Mouse (Mus musculus): Measurements from ENCODE around the gene Brpf3. TPM values are rescaled to one million over a fixed set of nuclear protein-coding genes. Genes with fewer than 3 reads are reported as not detected.
A peak's percentile ranks its signal among the peaks of the same experiment; 100 is the strongest.
"Not testable (repeated sequence)": the region's sequence is repeated elsewhere in the genome, so short reads cannot be mapped to it uniquely, and the experiment has no call there.

Gene Brpf3
- polyA plus RNA-seq, 1 experiment = 109 TPM

- TF ChIP-seq POLR2A (IDR thresholded peaks at IDR 0.05; ENCODE audit: low read depth, low read length) = no peak
- TF ChIP-seq CTCF (IDR thresholded peaks at IDR 0.05; ENCODE audit: extremely low read depth, insufficient read length, insufficient replicate concordance, low read depth, low read length) = no peak
- no peaks in the 10 kb centered on the region for H3K27me3 ChIP-seq (ENCODE audit: control insufficient read depth, insufficient read depth, low read length)
- WGBS = 81% methylated on average over 8 of the region's 8 CpGs
- H3K27ac ChIP-seq (ENCODE audit: insufficient read depth, low read depth, low read length) = no peak overlapping the region
- peaks cover 79% of the 10 kb centered on the region for H3K36me3 ChIP-seq (ENCODE audit: control insufficient read depth, insufficient read depth, low read length)
- H3K4me3 ChIP-seq (ENCODE audit: low read depth, low read length) = no peak overlapping the region
- H3K4me1 ChIP-seq (ENCODE audit: control insufficient read depth, insufficient read depth, insufficient read length, low read length) = peaks cover 48% of the 10 kb centered on the region
These were observed 26.9 kb downstream of the Brpf3 start for GRCm38 (mm10) chr17:28827665-28828231.

- WGBS = 90% methylated on average over 14 of the region's 14 CpGs
- Histone ChIP-seq H3K27ac (ENCODE audit: insufficient read depth, low read depth, low read length) (no peak overlapping the region), H3K4me1 (ENCODE audit: control insufficient read depth, insufficient read depth, insufficient read length, low read length) (peaks cover 34% of the 10 kb centered on the region; the same call in 1 of the 2 replicates), H3K36me3 (ENCODE audit: control insufficient read depth, insufficient read depth, low read length) (peaks cover 72% of the 10 kb centered on the region), H3K4me3 (ENCODE audit: low read depth, low read length) (no peak overlapping the region), H3K27me3 (ENCODE audit: control insufficient read depth, insufficient read depth, low read length) (no peaks in the 10 kb centered on the region)
- TF ChIP-seq CTCF (IDR thresholded peaks at IDR 0.05; ENCODE audit: extremely low read depth, insufficient read length, insufficient replicate concordance, low read depth, low read length) (no peak), POLR2A (IDR thresholded peaks at IDR 0.05; ENCODE audit: low read depth, low read length) (no peak)
These were observed 28.2 kb downstream of the Brpf3 start for GRCm38 (mm10) chr17:28829120-28829519.

GRCm38 (mm10) chr17:28831065-28831464, 30.2 kb downstream of the Brpf3 start:
- TF ChIP-seq CTCF (IDR thresholded peaks at IDR 0.05; ENCODE audit: extremely low read depth, insufficient read length, insufficient replicate concordance, low read depth, low read length) (no peak), POLR2A (IDR thresholded peaks at IDR 0.05; ENCODE audit: low read depth, low read length) (no peak)
- Histone ChIP-seq H3K4me3 (ENCODE audit: low read depth, low read length) (no peak overlapping the region), H3K27me3 (ENCODE audit: control insufficient read depth, insufficient read depth, low read length) (no peaks in the 10 kb centered on the region), H3K36me3 (ENCODE audit: control insufficient read depth, insufficient read depth, low read length) (peaks cover 63% of the 10 kb centered on the region), H3K4me1 (ENCODE audit: control insufficient read depth, insufficient read depth, insufficient read length, low read length) (peaks cover 30% of the 10 kb centered on the region; the same call in 1 of the 2 replicates), H3K27ac (ENCODE audit: insufficient read depth, low read depth, low read length) (no peak overlapping the region)
- 85% methylated on average over 8 of the region's 8 CpGs for WGBS

GRCm38 (mm10) chr17:28832040-28832439, 31.1 kb downstream of the Brpf3 start:
- Histone ChIP-seq H3K36me3 (ENCODE audit: control insufficient read depth, insufficient read depth, low read length) (peaks cover 65% of the 10 kb centered on the region), H3K4me3 (ENCODE audit: low read depth, low read length) (no peak overlapping the region), H3K27me3 (ENCODE audit: control insufficient read depth, insufficient read depth, low read length) (no peaks in the 10 kb centered on the region), H3K27ac (ENCODE audit: insufficient read depth, low read depth, low read length) (no peak overlapping the region), H3K4me1 (ENCODE audit: control insufficient read depth, insufficient read depth, insufficient read length, low read length) (peaks cover 25% of the 10 kb centered on the region)
- peak; percentile 13; the same call in 1 of the 2 replicates for TF ChIP-seq CTCF (IDR thresholded peaks at IDR 0.05; ENCODE audit: extremely low read depth, insufficient read length, insufficient replicate concordance, low read depth, low read length)
- TF ChIP-seq POLR2A (IDR thresholded peaks at IDR 0.05; ENCODE audit: low read depth, low read length) = no peak
- 66% methylated on average over 9 of the region's 9 CpGs for WGBS

GRCm38 (mm10) chr17:28832875-28833274, 32.0 kb downstream of the Brpf3 start:
- Histone ChIP-seq H3K4me1 (ENCODE audit: control insufficient read depth, insufficient read depth, insufficient read length, low read length) (peaks cover 20% of the 10 kb centered on the region), H3K36me3 (ENCODE audit: control insufficient read depth, insufficient read depth, low read length) (peaks cover 70% of the 10 kb centered on the region), H3K4me3 (ENCODE audit: low read depth, low read length) (no peak overlapping the region), H3K27me3 (ENCODE audit: control insufficient read depth, insufficient read depth, low read length) (no peaks in the 10 kb centered on the region), H3K27ac (ENCODE audit: insufficient read depth, low read depth, low read length) (no peak overlapping the region)
- TF ChIP-seq CTCF (IDR thresholded peaks at IDR 0.05; ENCODE audit: extremely low read depth, insufficient read length, insufficient replicate concordance, low read depth, low read length) (no peak), POLR2A (IDR thresholded peaks at IDR 0.05; ENCODE audit: low read depth, low read length) (no peak)
- WGBS = 77% methylated on average over 3 of the region's 3 CpGs

GRCm38 (mm10) chr17:28834676-28835075, 33.8 kb downstream of the Brpf3 start:
- H3K27ac ChIP-seq (ENCODE audit: insufficient read depth, low read depth, low read length) = peak overlapping the region; percentile 40

GRCm38 (mm10) chr17:28837840-28838239, 37.0 kb downstream of the Brpf3 start:
- TF ChIP-seq CTCF (IDR thresholded peaks at IDR 0.05; ENCODE audit: extremely low read depth, insufficient read length, insufficient replicate concordance, low read depth, low read length) (no peak), POLR2A (IDR thresholded peaks at IDR 0.05; ENCODE audit: low read depth, low read length) (no peak)
- 86% methylated on average over 7 of the region's 7 CpGs for WGBS
- peaks cover 42% of the 10 kb centered on the region for H3K36me3 ChIP-seq (ENCODE audit: control insufficient read depth, insufficient read depth, low read length)
- H3K27me3 ChIP-seq (ENCODE audit: control insufficient read depth, insufficient read depth, low read length) = no peaks in the 10 kb centered on the region
- H3K4me1 ChIP-seq (ENCODE audit: control insufficient read depth, insufficient read depth, insufficient read length, low read length) = peaks cover 18% of the 10 kb centered on the region
- H3K4me3 ChIP-seq (ENCODE audit: low read depth, low read length) = no peak overlapping the region
- H3K27ac ChIP-seq (ENCODE audit: insufficient read depth, low read depth, low read length) = no peak overlapping the region

More at GRCm38 (mm10) chr17:28834676-28835075, 33.8 kb downstream of the Brpf3 start:
- peaks cover 66% of the 10 kb centered on the region for H3K36me3 ChIP-seq (ENCODE audit: control insufficient read depth, insufficient read depth, low read length)
- TF ChIP-seq CTCF (IDR thresholded peaks at IDR 0.05; ENCODE audit: extremely low read depth, insufficient read length, insufficient replicate concordance, low read depth, low read length) (no peak), POLR2A (IDR thresholded peaks at IDR 0.05; ENCODE audit: low read depth, low read length) (0 out of 2 replicates have a peak, but pooled peaks have one; percentile 16)
- no peaks in the 10 kb centered on the region for H3K27me3 ChIP-seq (ENCODE audit: control insufficient read depth, insufficient read depth, low read length)
- H3K4me3 ChIP-seq (ENCODE audit: low read depth, low read length) = no peak overlapping the region
- H3K4me1 ChIP-seq (ENCODE audit: control insufficient read depth, insufficient read depth, insufficient read length, low read length) = peaks cover 20% of the 10 kb centered on the region
- 27% methylated on average over 10 of the region's 10 CpGs for WGBS

- Histone ChIP-seq H3K36me3 (ENCODE audit: control insufficient read depth, insufficient read depth, low read length) (peaks cover 21% of the 10 kb centered on the region), H3K4me1 (ENCODE audit: control insufficient read depth, insufficient read depth, insufficient read length, low read length) (peaks cover 16% of the 10 kb centered on the region; the same call in 1 of the 2 replicates)
- WGBS = 97% methylated on average over 4 of the region's 4 CpGs
- H3K27me3 ChIP-seq (ENCODE audit: control insufficient read depth, insufficient read depth, low read length); H3K4me3 ChIP-seq (ENCODE audit: low read depth, low read length); H3K27ac ChIP-seq (ENCODE audit: insufficient read depth, low read depth, low read length): not testable (repeated sequence)
These were observed 41.1 kb downstream of the Brpf3 start for GRCm38 (mm10) chr17:28841947-28842346.

Measured in small intestine, adult 2 months (tissue).